Mouse (Mus musculus) lung, postnatal 0 days (tissue): ENCODE measurements at regions not wholly inside any gene's neighbourhood (a gene's known extent, or its start where the extent isn't known, plus 50 kb on each side); places are given as distances from the start of the nearest gene placed in this dataset.
A peak's percentile ranks its signal among the peaks of the same experiment; 100 is the strongest.

Source experiments
- ATAC-seq: fragments of 200-750 bp; cut with Nextera tagmentation; 2 replicates; pipeline ENCODE4 v1.8.0; 2017; ENCODE audit warnings: moderate library complexity
- DNase-seq: peaks from one replicate; pipeline ENCODE4 v3.0.0-alpha.2; 2016; ENCODE audit warnings: low spot score
- H3K27ac ChIP-seq: fragments of 300-500 bp; sonication (generic); 2 replicates; pipeline ENCODE4 v1.5.1; 2014; ENCODE audit warnings: antibody characterized with exemption, mild to moderate bottlenecking, low read length, mixed read lengths
- H3K27me3 ChIP-seq: fragments of 300-500 bp; sonication (generic); replicated peaks from 2 replicates; pipeline ENCODE4 v1.6.1; 2014; ENCODE audit warnings: low read length, mixed read lengths; ENCODE audit not compliant: insufficient read depth
- H3K36me3 ChIP-seq: fragments of 300-500 bp; sonication (generic); 2 replicates; pipeline ENCODE4 v1.6.1; 2014; ENCODE audit warnings: low read length, mixed read lengths; ENCODE audit not compliant: insufficient read depth
- H3K4me1 ChIP-seq: fragments of 300-500 bp; sonication (generic); 2 replicates; pipeline ENCODE4 v1.6.1; 2014; ENCODE audit warnings: antibody characterized with exemption, low read depth, low read length, mixed read lengths; ENCODE audit not compliant: insufficient read depth
- H3K4me2 ChIP-seq: fragments of 300-500 bp; sonication (generic); replicated peaks from 2 replicates; pipeline ENCODE4 v1.6.1; 2014; ENCODE audit warnings: low read depth, mild to moderate bottlenecking, low read length, moderate library complexity, mixed read lengths
- H3K4me3 ChIP-seq: fragments of 300-500 bp; sonication (generic); 2 replicates; pipeline ENCODE4 v1.5.1; 2014; ENCODE audit warnings: low read depth, low read length
- H3K9ac ChIP-seq: fragments of 300-500 bp; sonication (generic); replicated peaks from 2 replicates; pipeline ENCODE4 v1.6.1; 2014; ENCODE audit warnings: low read depth, mild to moderate bottlenecking
- H3K9me3 ChIP-seq: fragments of 300-500 bp; sonication (generic); 2 replicates; pipeline ENCODE4 v1.6.1; 2016; ENCODE audit warnings: low read length, mixed read lengths
- CTCF ChIP-seq: IDR thresholded peaks from 2 replicates; pipeline ENCODE4 v1.5.1; 2016; ENCODE audit warnings: antibody characterized with exemption, mild to moderate bottlenecking
- EP300 ChIP-seq: IDR thresholded peaks from 2 replicates; pipeline ENCODE4 v1.6.1; 2016; ENCODE audit warnings: antibody characterized with exemption, mild to moderate bottlenecking, control low read depth
- WGBS: fragments of 180-500 bp; shearing (Covaris S2); extraction: QIAGEN DNeasy Blood & Tissue Kit; methylation state at CpG from one replicate; pipeline ENCODE4 v1.1.7; 2014; 5-methylcytosine and 5-hydroxymethylcytosine counted together

- Histone ChIP-seq H3K4me3 (no peak overlapping the region), H3K27ac (no peak overlapping the region; the same call in 1 of the 2 replicates), H3K36me3 (no peaks in the 10 kb centered on the region), H3K27me3 (no peaks in the 10 kb centered on the region), H3K4me1 (peaks cover 4% of the 10 kb centered on the region; the same call in 1 of the 2 replicates), H3K9ac (no peak overlapping the region), H3K9me3 (no peaks in the 10 kb centered on the region), H3K4me2 (no peak overlapping the region)
- TF ChIP-seq EP300 (peak; percentile 48; the same call in 1 of the 2 replicates), CTCF (no peak)
- WGBS: 15% methylated on average over 2 of the region's 2 CpGs
- DNase-seq (peak; percentile 77), ATAC-seq (peak; percentile 58; the same call in 1 of the 2 replicates)
Observed at GRCm38 (mm10) chr8:128214256-128214655, 144.1 kb upstream of the Nrp1 start.

- Histone ChIP-seq H3K4me3 (no peak overlapping the region), H3K4me2 (no peak overlapping the region)
Observed at GRCm38 (mm10) chr8:128218886-128219285, 139.5 kb upstream of the Nrp1 start.

GRCm38 (mm10) chr8:128219539-128219938, 138.9 kb upstream of the Nrp1 start:
- no peak overlapping the region for H3K4me2 ChIP-seq
- H3K27me3 ChIP-seq: no peaks in the 10 kb centered on the region
- H3K4me1 ChIP-seq: no peaks in the 10 kb centered on the region; the same call in 1 of the 2 replicates
- no peak overlapping the region for H3K9ac ChIP-seq
- DNase-seq (peak; percentile 78), ATAC-seq (peak; percentile 93)
- H3K4me3 ChIP-seq: no peak overlapping the region
- TF ChIP-seq CTCF (no peak), EP300 (peak; percentile 94)
- peak overlapping the region; percentile 27; the same call in 1 of the 2 replicates for H3K27ac ChIP-seq
- no peaks in the 10 kb centered on the region for H3K36me3 ChIP-seq
- H3K9me3 ChIP-seq: no peaks in the 10 kb centered on the region

More at GRCm38 (mm10) chr8:128218886-128219285, 139.5 kb upstream of the Nrp1 start:
- H3K9me3 ChIP-seq: no peaks in the 10 kb centered on the region
- no peaks in the 10 kb centered on the region for H3K27me3 ChIP-seq
- peaks cover 2% of the 10 kb centered on the region; the same call in 1 of the 2 replicates for H3K4me1 ChIP-seq
- DNase-seq: peak; percentile 65
- H3K27ac ChIP-seq: peak overlapping the region; percentile 27; the same call in 1 of the 2 replicates
- no peak overlapping the region for H3K9ac ChIP-seq
- 44% methylated on average over 2 of the region's 2 CpGs for WGBS
- no peaks in the 10 kb centered on the region for H3K36me3 ChIP-seq
- ATAC-seq: peak; percentile 70
- TF ChIP-seq CTCF (no peak), EP300 (peak; percentile 93)

GRCm38 (mm10) chr8:128223092-128223491, 135.3 kb upstream of the Nrp1 start:
- WGBS: 88% methylated on average over 1 of the region's 1 CpGs
- ATAC-seq: no peak
- H3K9me3 ChIP-seq: no peaks in the 10 kb centered on the region
- no peak overlapping the region for H3K27ac ChIP-seq
- peak; percentile 49 for DNase-seq
- no peaks in the 10 kb centered on the region for H3K4me1 ChIP-seq
- TF ChIP-seq CTCF (no peak), EP300 (no peak)
- no peaks in the 10 kb centered on the region for H3K36me3 ChIP-seq
- no peak overlapping the region for H3K9ac ChIP-seq
- H3K4me3 ChIP-seq: no peak overlapping the region
- H3K27me3 ChIP-seq: no peaks in the 10 kb centered on the region
- H3K4me2 ChIP-seq: no peak overlapping the region

- Histone ChIP-seq H3K4me3 (no peak overlapping the region), H3K9ac (no peak overlapping the region), H3K4me1 (no peaks in the 10 kb centered on the region), H3K27me3 (no peaks in the 10 kb centered on the region), H3K9me3 (no peaks in the 10 kb centered on the region), H3K4me2 (no peak overlapping the region), H3K36me3 (no peaks in the 10 kb centered on the region), H3K27ac (no peak overlapping the region)
- TF ChIP-seq CTCF: no peak
- no peak for TF ChIP-seq EP300
- DNase-seq (no peak), ATAC-seq (no peak)
Observed at GRCm38 (mm10) chr8:128223522-128223921, 134.9 kb upstream of the Nrp1 start.

GRCm38 (mm10) chr8:128225123-128225522, 133.3 kb upstream of the Nrp1 start:
- Histone ChIP-seq H3K4me3 (no peak overlapping the region), H3K36me3 (no peaks in the 10 kb centered on the region), H3K4me1 (no peaks in the 10 kb centered on the region), H3K9ac (no peak overlapping the region), H3K4me2 (no peak overlapping the region), H3K9me3 (no peaks in the 10 kb centered on the region), H3K27ac (no peak overlapping the region), H3K27me3 (no peaks in the 10 kb centered on the region)
- 71% methylated on average over 2 of the region's 2 CpGs for WGBS
- ATAC-seq: no peak
- no peak for DNase-seq
- TF ChIP-seq CTCF: no peak
- TF ChIP-seq EP300: no peak

GRCm38 (mm10) chr8:128235071-128235470, 123.3 kb upstream of the Nrp1 start:
- no peaks in the 10 kb centered on the region for H3K36me3 ChIP-seq
- H3K27ac ChIP-seq: no peak overlapping the region
- DNase-seq (no peak), ATAC-seq (no peak)
- TF ChIP-seq EP300 (no peak), CTCF (no peak)
- H3K4me1 ChIP-seq: no peaks in the 10 kb centered on the region
- no peaks in the 10 kb centered on the region for H3K27me3 ChIP-seq
- H3K4me3 ChIP-seq: no peak overlapping the region
- H3K4me2 ChIP-seq: no peak overlapping the region
- no peak overlapping the region for H3K9ac ChIP-seq
- WGBS: 75% methylated on average over 11 of the region's 11 CpGs
- no peaks in the 10 kb centered on the region for H3K9me3 ChIP-seq
